Mouse (Mus musculus): ENCODE measurements around the gene Spint2. TPM values are rescaled to one million over a fixed set of nuclear protein-coding genes. Genes with fewer than 3 reads are reported as not detected.
A peak's percentile ranks its signal among the peaks of the same experiment; 100 is the strongest.

The Spint2 gene
- total RNA-seq, 2 experiments from 2014 or later: 34.8 to 44.9 TPM

DNA sequence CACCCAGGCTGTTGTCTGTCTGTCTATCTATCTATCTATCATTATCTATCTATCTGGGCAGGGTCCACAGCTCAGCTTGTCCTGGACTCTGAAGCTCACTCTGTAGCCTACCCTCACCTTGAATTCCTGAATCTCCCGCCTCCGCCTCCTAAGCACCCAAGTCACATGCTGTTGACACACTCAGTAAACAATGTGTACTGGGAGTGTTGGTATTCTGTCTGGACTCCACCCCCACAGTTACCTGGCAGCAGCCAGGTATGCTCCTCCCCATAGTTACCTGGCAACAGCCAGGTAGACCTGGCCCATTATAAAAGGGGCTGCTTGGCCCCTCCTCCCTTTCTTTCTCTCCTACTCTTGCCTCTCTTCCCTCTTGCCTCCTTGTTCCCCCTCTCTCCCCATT is 6.4 kb upstream of the Spint2 start:
- DNase-seq: no peak
- intact Hi-C loops (cut with DNase I): no loop called here

DNA sequence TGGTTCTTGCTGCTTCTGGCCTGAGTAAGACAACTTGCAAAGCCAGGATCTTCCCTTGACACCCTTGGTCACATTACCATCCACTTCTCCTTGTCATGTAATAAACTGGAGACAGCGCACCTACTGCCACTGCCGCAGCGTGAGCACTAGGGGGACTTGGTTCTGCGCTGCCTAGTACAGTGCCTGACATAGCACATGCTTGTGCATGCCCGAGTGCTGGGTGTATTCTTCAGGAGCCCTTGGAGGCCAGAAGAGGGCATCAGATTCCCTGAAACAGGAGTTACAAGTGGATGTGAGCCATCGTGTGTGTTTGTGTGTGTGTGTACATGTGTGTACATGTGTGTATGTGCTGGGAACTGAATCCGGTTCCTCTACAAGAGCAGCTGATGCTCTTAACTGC is 5.8 kb upstream of the Spint2 start:
- intact Hi-C loops (cut with DNase I): no loop called here
- DNase-seq: no peak

DNA sequence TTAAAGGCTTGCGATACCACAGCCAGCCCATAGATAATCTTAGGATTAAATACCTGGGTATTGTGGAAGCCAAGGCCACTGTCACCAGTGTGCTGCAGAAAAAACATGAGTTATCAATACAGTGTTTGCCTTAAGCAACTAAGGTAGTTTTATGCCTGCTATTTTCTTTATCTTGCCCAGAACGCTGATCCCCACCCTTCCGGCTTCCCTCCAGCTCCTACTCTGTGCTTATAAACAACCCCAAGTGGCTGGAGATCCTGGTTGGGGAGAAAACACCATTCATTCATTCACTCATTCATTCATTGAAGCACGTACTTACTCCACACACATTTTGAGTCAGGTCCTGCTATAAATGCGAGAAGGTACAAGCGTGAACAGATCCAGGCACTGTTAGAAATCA is 2.8 kb upstream of the Spint2 start:
- intact Hi-C loops (cut with DNase I): no loop called here
- no peak for DNase-seq

DNA sequence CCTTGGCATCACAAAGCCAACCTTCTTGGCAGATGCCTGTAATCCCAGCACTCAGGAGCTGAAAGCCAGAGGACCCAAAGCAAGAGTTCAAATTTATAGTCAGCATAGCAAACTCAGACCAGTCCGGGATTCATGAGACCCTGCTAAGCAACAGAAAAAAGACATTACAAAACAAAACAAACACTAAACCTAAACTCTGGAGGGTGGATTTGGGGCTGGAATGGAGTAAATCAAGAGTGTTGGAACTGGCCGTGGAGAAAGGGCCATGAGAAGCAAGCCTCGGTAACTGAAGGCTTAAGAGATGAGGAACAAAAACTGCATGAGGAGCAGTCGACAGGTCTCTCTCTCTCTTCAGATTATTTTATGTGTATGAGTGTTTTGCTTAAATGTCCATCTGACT is 2.2 kb upstream of the Spint2 start:
- no peak for DNase-seq
- intact Hi-C loops (cut with DNase I): no loop called here

DNA sequence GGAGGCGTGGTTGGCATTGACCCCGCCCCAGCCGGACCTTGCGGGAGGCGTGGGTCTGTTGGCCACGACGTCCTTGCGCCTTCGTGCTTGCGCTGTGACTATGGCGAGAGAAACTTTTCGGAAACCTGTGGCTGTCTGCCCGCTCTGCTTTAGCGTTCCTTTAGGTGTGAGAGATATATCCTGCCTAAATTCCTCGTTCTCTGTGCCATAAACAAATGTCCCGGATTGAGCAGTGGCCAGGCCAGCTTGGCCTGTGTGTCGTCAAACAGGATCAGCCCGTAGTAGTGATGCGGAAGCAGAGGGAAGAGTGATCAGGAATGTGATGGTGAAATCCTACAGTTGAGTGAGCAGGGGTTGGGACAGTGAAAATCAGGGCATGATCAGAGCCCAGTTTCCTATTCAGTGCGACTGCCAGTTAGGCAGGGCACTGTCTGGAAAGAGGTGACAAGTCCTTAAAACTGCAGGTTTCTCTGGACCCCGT is 402 bp upstream of the Spint2 start:
- no peak for DNase-seq
- intact Hi-C loops (cut with DNase I): no loop called here

DNA sequence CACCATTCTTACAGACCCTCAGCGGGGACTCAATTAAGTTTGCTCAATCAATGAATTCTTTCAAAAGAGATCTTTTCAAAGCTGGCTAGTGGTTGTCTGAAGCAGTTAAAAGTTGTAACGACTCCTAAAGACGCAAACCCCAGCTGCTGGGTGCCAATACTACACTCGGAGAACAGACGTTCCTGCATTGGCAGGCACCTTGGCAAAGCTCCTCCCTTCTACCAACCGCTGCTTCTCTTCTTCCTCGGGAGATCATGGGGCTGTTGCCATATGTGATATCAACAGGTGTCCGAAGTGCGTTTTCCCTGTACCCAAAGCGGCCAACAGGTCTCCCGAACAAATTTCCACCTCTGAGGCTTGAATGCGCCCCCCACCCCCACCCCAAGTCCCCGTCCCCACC is 911 bp downstream of the Spint2 start:
- DNase-seq: no peak
- intact Hi-C loops (cut with DNase I): no loop called here

DNA sequence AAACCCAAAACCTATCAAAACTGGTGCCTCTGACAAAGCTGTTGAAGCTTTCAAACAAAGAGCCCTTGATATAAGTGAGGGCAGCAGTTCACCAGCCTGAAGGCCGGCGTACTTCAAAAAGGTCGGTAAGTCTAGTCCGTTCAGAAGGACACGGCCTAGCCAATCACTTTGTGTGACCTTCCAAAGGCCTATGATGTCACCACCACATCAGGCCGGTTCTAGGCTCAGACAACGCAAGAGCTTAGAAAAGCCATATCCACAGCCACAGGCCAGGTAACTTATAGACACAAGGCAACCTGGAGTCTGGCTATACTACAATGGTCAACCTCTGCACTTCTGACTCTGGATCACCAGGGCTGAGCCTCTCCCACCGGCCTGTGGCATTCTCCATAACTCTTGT is 1.8 kb downstream of the Spint2 start:
- DNase-seq: no peak
- intact Hi-C loops (cut with DNase I): no loop called here

DNA sequence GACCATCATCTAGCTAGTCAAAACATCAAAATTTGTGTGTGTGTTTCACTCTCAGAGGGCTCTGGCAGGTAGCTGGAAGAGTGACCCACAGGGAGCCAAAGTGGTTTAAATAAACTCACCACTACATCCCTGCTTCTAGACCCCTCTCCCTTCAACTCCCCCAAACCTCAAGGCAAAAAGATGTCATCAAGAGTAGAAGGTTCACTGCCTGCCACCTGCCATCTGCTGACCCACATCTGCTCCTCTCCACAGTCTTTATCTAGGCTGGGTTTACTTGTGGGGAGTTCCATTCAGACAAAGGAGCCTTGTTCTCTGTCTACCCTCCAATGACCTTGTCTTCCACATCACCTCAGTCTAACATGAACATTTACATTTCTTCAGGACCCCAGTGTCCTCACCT is 2.5 kb downstream of the Spint2 start:
- intact Hi-C loops (cut with DNase I): no loop called here
- no peak for DNase-seq

DNA sequence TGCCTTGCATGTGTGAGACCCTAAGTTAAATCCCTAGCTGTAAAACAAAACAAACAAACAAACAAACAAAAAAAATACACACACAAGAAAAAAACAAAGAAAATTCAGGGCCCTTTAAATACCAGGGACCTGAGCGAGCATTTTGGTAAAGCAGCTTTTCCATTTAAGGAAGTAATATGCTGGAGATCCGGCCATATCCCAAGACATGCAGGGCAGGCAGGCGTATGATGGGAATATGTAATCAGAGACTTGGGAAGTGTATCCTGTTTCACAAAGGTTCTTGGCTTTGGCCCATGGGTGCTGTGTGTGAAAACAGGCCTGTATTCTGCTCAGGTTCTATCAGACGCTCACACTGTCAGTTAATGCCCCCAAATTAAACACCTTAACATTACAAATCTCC is 4.2 kb downstream of the Spint2 start:
- no peak for DNase-seq
- intact Hi-C loops (cut with DNase I): no loop called here

DNA sequence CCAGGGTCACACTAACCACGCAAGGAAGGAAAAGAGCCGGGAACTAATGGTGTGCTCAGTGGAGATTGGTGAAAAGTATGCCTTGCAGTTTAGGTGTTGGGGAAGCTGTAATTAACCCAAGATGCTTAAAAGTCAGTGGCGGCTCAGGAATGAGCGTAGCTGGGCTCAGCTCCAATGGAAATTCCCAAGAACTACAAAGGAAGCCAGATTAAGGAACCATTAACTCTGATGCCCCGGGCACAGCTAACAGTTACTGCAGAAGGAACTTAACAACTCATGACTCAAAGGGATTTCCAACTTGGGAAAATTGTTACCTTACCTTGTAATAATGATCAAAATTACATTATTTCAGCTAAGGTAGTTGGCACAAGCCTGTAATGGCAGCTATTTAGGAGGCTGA is 5.0 kb downstream of the Spint2 start:
- intact Hi-C loops (cut with DNase I): no loop called here
- no peak for DNase-seq

DNA sequence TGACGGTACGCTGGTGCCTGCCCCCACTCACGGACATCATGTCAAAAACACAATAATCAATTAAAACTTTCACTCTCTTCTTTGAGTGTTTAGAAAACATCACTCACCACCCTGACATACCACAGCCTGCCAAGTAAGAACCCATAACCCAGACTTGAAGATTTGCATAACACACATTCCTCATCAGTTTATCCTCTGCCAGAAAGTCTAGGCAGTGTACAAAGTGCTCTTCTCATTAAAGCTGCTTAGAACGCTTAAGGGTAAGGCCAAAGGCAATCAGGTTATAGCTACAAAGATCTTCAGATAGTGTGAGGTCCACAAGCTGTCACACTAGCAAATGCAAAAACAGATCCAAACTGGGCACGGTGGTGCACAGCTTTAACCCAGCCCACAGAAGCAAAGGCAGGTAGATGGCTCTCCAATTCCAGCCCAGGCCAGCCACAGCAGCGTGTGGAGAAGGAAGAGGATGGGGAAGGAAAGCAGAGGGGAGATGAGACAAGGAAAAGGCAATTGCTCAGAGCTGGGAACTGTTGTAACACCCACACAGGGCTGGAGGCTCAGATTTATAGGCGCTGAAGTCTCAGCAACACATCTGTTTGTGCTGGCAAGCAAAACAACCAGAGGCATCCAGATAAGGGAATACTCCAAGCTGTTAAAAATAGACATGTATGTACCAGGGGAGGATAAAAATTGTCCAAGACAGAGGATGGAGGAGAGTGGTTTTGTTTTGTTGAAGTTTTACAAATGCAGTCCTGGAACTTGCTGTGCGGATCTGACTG is 9.8 kb downstream of the Spint2 start:
- intact Hi-C loops (cut with DNase I): no loop called here
- peak in 1 of 2 experiments; percentile 15 for DNase-seq

DNA sequence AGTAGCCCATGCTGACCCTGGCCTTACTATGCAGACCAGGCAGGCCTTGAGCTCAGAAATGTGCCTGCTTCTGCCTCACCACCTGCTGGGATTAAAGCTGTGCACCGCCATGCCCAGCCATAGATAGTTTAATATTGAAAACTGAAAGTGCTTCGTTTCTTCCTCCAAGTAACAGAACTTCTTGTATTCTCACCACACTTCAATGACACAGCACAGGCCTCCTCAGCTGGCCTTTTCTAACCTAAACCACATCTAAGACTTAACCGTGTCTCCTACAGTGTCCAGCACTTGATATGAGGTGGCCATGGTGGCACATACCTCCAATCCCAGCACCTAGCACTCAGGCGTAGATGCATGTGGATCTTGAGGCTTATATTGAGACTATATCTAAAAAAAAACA is 11.3 kb downstream of the Spint2 start:
- intact Hi-C loops (cut with DNase I): no loop called here
- no peak for DNase-seq

DNA sequence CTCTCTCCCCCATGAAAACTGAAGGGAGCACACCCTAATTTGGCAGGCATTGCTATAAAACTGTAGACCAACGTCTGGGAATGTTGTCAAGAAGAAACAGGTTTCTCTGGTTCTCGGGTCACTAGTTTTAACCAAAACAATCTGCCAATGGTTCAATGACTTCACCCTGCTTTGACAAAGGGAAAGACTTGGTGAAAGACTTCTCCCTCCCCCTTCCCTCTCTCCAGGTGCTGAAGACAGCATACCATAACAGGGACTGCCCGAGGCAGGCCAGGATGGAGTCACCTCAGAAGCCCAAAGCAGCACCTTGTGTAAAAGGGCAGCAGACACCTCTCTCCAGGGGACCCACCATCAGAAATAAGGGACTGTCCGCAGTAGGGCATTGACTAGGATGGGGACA is 14.8 kb downstream of the Spint2 start:
- no peak for DNase-seq
- intact Hi-C loops (cut with DNase I): no loop called here

DNA sequence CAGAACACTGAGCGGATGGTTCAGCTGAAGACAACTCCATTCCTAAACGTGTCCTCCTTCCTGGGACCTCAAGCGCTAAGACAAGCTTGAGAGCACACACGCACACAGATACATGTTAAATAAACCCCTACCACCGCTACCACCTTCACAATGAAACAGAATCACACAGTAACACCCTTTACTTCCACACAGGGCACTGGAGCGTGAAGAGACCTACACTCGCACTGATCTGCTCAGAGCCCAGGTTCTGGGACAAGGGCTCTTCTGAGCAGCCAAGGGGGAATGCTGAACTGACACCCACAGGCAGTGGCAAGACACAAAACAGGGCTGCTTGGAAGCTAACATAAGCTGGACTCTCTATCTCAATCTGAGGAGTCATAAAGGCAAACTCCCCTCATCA is 16.1 kb downstream of the Spint2 start:
- DNase-seq: no peak
- intact Hi-C loops (cut with DNase I): no loop called here

DNA sequence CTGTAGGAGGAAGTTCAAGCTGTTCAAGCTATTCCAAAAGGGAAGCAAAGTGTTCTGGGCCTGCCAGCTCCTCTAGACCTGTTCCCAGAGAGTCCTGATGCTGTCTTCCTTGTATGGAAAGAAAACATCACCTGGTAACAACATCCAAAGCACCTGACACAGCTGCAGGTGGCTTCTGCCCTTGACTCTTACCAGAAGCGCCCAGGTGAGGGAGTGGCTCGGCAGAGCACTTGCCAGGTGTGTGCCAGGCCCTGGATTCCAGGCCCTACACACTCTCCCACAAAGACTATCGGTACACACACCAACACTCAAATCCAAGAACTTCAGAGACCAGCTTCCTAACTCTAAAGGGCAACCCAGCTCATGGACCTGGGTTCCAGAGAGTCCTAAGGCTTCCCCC is 17.9 kb downstream of the Spint2 start:
- DNase-seq: no peak
- intact Hi-C loops (cut with DNase I): no loop called here

DNA sequence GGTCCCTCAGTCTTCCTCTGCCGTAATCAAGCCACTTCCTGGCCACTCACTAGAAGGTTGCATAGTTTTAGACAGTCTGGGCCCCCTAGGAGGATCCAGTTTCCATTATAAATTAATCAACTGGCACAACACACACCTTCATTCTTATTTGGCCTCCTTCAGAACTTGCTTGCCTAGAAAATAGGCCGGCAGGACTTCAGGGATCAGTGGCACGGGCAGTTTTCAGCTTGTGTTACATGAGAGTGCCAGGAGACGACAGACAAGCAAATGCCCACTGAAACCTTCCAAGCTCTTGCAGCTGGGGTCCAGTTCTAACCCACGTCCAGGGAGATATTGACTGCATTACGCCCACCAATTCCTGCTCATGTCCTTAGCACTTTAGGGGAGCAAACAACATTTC is 19.6 kb downstream of the Spint2 start:
- DNase-seq: no peak
- intact Hi-C loops (cut with DNase I): no loop called here

DNA sequence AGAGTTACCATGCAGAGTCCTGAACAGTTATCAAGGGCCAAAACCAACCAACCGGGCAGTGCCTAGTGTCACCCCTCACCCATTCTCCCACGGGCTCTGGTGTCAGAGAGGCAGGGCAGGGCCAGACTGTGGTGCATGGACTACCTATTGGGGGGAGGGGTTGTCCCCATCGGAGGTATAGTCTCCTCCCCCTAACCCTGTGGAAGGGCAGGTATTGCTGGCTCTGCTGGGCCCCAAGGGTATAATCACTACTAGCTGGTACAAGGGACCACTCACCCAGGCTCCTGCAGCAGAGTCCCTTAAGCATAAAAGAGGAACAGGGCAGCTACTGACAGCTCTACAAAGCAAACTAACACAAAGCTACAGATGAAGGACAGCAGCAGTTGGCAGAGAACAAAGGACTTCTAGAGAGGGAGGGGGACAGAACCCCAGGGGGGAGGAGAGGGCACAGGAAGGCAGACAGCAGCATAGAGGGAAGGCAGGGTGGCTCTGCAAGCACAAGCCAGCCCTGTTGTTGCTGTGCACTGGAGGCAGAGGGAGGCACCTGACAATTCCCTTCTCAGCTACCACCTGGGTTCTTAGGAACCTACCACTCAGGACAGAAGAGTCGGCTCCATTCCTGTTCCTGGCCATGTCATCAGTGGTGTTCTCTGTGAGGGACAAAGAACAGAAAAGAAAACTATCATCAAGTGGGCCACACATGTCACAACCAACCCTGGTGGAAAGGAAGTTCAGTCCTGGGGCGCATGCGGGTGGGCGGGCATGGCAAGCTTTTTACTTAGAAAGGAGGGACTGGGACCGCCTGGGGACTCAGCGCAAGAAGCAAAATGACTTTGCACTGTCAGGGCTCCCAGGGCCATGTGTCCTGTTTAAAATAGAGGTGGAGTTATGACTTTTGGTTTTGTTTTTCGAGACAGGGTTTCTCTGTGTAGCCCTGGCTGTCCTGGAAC is 21.7 kb downstream of the Spint2 start:
- no peak for DNase-seq
- intact Hi-C loops (cut with DNase I): no loop called here

DNA sequence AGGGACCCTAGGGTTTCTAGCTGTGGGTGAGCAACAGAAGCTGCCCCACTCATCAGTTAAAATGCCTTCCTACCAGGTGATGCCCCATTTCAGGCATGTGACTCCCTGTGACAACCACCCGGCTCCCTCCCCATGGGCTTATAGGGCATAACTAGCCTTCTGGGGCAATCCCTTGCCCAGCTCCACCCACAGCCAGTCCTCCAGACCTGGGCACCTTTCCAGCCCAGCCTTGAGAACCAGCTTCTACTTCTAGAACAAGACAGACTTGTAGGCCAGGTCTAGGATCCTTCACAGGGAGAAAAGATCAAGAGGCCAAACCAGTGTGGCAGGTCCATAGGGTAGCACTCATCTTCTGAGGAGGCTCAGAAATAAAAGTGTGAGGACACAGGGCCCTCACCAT is 24.3 kb downstream of the Spint2 start:
- intact Hi-C loops (cut with DNase I): no loop called here
- DNase-seq: no peak

DNA sequence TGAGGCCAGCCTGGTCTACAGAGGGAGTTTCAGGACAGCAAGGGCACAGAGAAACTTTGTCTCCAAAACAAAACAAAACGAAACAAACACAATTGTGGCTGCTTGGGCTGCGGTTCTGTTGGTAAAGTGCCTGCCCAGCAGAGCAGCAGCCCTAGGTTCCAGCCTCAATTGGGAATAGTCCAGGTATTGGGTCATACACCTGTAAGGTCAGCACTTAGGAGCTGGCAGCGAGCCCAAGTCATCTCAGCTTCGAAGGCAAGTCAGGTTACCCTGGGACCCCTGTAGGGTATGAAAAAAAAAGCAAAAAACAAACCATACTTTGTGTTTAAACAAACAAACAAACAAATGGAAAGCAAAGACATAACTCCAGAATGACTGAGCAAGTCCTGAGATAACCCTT is 25.8 kb downstream of the Spint2 start:
- no peak for DNase-seq
- intact Hi-C loops (cut with DNase I): no loop called here

DNA sequence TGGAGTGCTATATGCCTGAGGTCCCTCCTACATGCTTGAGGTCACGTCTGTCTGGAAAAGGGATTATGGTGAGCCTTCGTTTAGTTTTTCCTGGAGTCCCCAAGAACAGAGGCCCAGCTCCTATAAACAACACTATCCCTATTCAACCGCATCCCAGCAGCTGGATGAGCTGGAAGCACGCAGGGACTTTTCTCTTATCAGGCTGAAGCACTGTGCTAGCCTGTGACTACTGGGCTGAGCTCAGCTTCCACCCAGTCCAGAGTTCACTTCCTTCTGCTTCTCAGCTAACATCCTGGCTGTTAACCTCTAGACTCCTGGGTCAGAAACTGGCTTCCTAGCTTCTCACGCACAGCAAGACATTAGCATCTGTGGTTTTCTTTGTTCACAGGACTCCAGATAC is 27.9 kb downstream of the Spint2 start:
- no peak for DNase-seq
- intact Hi-C loops (cut with DNase I): no loop called here

DNA sequence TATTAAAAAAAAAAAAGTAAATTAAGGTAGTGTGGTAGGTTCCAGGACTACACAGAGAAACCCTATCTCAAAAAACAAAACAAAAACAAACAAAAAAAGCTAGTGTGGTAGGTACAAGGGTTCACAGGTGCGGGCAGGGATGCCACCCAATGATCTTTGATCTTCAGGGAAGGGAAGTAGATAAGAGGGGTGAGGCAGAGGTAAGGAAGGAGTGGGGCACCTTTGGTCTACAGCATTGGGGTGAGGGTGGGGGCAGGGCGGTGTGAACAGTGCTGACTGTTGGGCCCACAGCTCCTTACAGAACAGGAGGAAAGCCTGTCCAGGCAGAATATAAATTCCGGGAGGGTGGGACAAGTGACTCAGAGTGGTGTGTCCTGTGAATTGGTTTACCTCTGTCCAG is 30.5 kb downstream of the Spint2 start:
- DNase-seq: no peak
- intact Hi-C loops (cut with DNase I): no loop called here

Measured in heart, postnatal 36 days (tissue).